Mouse (Mus musculus): Measurements from ENCODE around the gene Arhgap44. TPM values are rescaled to one million over a fixed set of nuclear protein-coding genes. Genes with fewer than 3 reads are reported as not detected.
A peak's percentile ranks its signal among the peaks of the same experiment; 100 is the strongest.

Gene Arhgap44
- polyA plus RNA-seq, 1 experiment, result 7.5 TPM

DNA sequence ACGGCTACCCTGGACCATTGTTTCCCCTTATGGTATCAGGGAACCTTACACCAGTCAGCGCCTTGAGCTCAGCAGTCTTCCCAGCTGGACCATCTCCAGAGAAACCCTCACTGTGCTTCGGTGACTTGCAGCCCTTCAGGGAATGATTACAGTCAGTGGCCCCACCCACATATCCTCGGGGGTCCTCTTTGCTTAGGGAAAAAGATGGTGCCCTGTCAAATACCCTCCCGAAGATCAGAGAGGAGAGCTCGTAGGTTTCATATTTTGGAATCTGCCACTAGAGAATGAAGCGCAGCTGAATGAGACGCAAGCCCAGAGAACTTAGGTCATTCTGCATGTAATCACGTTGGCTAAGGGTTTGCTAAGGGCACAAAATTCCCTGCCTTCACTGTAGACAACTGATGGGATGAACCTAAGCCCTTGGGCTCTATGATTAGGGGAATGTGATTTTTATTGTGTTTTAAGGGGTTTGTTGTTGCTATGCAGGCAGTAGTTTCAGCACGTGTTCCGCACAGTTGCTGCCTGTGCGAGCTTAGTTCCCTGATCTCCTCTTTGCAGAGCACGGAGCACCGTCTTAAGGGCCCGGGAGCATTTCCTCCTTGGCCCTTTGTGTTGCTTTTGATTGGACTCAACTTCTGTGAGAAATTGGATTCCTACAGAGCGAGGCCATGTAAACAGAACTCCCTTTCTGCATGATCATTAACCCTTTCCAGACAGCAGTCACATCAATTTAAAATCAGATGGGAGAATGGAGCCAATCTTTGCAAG lies 205.6 kb downstream of the Arhgap44 start:
- peaks cover 6% of the 10 kb centered on the region for H3K27me3 ChIP-seq (ENCODE audit: control insufficient read depth, insufficient read depth, insufficient read length)
- no peaks in the 10 kb centered on the region for H3K36me3 ChIP-seq (ENCODE audit: control insufficient read depth, insufficient read depth)
- H3ac ChIP-seq (ENCODE audit: control insufficient read depth, insufficient read length), result no peak overlapping the region
- no peaks in the 10 kb centered on the region for H3K79me2 ChIP-seq (ENCODE audit: control insufficient read depth, insufficient read depth)
- peak overlapping the region; percentile 42 for H3K4me2 ChIP-seq (ENCODE audit: low read depth)
- H3K4me3 ChIP-seq, result no peak overlapping the region
- TF ChIP-seq TCF12 (IDR thresholded peaks at IDR 0.05; ENCODE audit: insufficient read depth, poor library complexity, severe bottlenecking) (no peak), POLR2AphosphoS2 (IDR thresholded peaks at IDR 0.05; ENCODE audit: insufficient read length, low read depth) (no peak), POLR2A (IDR thresholded peaks at IDR 0.05; ENCODE audit: insufficient read length, low read depth) (no peak), TCF3 (IDR thresholded peaks at IDR 0.05; ENCODE audit: insufficient read length, low read depth) (no peak), MYOG (IDR thresholded peaks at IDR 0.05; ENCODE audit: control insufficient read depth in 1 of 3, insufficient read depth in 1 of 3, insufficient read length in 2 of 3, low read depth in 2 of 3) (no peak), USF1 (IDR thresholded peaks at IDR 0.05; ENCODE audit: low read depth) (no peak), CEBPB (IDR thresholded peaks at IDR 0.05; ENCODE audit: insufficient read depth, poor library complexity, severe bottlenecking) (no peak), MAX (IDR thresholded peaks at IDR 0.05; ENCODE audit: low read depth) (no peak), SRF (IDR thresholded peaks at IDR 0.05; ENCODE audit: control insufficient read depth, insufficient read length, low read depth) (no peak), REST (IDR thresholded peaks at IDR 0.05; ENCODE audit: insufficient read depth, insufficient read length) (no peak), MYOD1 (IDR thresholded peaks at IDR 0.05; ENCODE audit: control insufficient read depth in 1 of 3, insufficient read length in 2 of 3, low read depth in 2 of 3) (no peak), E2F4 (IDR thresholded peaks at IDR 0.05; ENCODE audit: insufficient read depth) (no peak)

Other genes with a start within 250 kb of the Arhgap44 start
- 36.4 TPM for gene Elac2, start 183.9 kb downstream of the Arhgap44 start, polyA plus RNA-seq (2012; fragmentation: generic; extraction: Trizol)
- gene 1700086D15Rik, start 3.1 kb downstream of the Arhgap44 start, polyA plus RNA-seq (2012; fragmentation: generic; extraction: Trizol), result not detected
- 0.04 TPM for gene Myocd, start 107.0 kb upstream of the Arhgap44 start, polyA plus RNA-seq (2012; fragmentation: generic; extraction: Trizol)

Data from myocyte (in vitro differentiated cells).